Mouse (Mus musculus) liver, embryonic 14.5 days (tissue): ENCODE results near the gene Satb1.

Experiments used
- CTCF ChIP-seq: IDR thresholded peaks from 2 replicates; pipeline ENCODE4 v1.5.1; 2016; ENCODE audit warnings: antibody characterized with exemption, low read depth, control low read depth
- EP300 ChIP-seq: IDR thresholded peaks from 2 replicates; pipeline ENCODE4 v1.6.1; 2016; ENCODE audit warnings: antibody characterized with exemption, low read depth

- no peak for TF ChIP-seq CTCF
- TF ChIP-seq EP300, result no peak
Observed at GRCm38 (mm10) chr17:51790387-51791060, 42.6 kb downstream of the Satb1 start.
